Mouse (Mus musculus) erythroblast, adult 5-6 weeks (primary cell): ENCODE results near the gene Hist1h4b. TPM values are rescaled to one million over a fixed set of nuclear protein-coding genes. Genes with fewer than 3 reads are reported as not detected.

ENCODE experiments used
- ATAC-seq: replicated peaks from 2 replicates; pipeline ENCODE4 v1.8.0; 2016; ENCODE audit warnings: moderate number of reproducible peaks, mild to moderate bottlenecking, moderate TSS enrichment, inconsistent platforms; ENCODE audit not compliant: poor library complexity, low FRiP score, severe bottlenecking
- total RNA-seq, 2 experiments: library from RNA; stranded (forward) in 1 of 2; stranded (reverse) in 1 of 2; fragments of 150-400 nt in 1 of 2; fragments of 200-764, 138-1000 nt in 1 of 2; gene quantifications; 2 replicates each; pipeline versions ENCODE4 v1.2.3 to v1.2.4; 2015 to 2017; ENCODE audit warnings: low replicate concordance in 2 of 2

Gene Hist1h4b
- total RNA-seq, 2 experiments from 2014 or later, result 50.5 to 150 TPM

DNA sequence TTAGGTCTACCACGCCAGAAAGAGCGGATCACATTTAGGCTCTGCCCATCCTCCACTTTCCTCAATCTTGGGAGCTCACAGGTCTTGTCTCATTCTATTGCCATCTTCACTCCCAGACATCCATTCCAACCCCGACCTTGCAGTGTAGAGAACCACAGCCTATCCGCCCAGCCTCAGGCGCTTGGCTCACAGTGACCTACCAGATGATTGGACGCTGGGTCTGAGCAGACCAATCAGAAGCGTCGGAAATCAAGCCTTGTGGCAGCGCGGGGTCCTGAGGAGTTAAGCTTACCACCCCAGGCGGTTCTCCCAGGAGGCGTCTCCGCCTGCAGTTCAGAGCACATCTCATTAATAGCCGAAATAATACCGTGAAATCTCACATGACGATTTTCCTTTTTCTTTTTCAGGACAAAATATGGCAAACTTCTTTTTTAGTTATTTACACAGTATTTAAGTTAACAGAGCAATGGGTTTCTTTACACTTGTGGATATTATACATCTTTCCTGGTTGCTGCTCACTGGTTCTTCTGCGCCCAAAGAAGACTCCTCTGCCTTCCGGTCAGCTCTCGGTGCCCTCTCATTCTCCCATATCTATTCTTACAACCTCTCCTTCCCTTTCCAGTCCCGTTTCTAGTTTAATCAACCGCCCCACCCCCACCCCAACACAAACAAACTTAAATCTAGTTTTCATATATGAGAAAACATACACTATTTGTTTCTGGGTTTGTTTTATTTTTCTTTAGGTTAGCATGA is 15.9 kb downstream of the Hist1h4b start:
- ATAC-seq, result peak; percentile 98

DNA sequence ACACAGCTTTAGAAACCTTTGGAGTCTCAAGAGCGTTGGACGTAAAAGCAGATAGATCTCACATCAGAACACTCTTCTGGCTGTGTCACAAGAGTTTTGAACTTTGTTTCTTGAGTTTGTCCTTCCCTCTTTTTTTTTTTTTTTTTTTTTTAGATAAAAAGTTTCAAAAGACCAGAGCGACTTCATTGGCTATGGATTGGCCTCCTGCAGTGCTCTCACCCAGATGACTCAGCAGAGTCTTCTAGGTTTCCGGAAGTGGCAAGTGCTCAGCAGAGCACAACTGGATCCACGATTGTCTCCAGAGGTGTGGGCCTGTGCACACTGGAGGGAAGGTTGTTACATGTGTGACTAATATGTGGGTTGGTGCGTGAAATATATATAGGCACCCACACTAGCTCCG is 21.5 kb downstream of the Hist1h4b start:
- ATAC-seq, result 0 out of 2 replicates have a peak, but pooled peaks have one; percentile 53

DNA sequence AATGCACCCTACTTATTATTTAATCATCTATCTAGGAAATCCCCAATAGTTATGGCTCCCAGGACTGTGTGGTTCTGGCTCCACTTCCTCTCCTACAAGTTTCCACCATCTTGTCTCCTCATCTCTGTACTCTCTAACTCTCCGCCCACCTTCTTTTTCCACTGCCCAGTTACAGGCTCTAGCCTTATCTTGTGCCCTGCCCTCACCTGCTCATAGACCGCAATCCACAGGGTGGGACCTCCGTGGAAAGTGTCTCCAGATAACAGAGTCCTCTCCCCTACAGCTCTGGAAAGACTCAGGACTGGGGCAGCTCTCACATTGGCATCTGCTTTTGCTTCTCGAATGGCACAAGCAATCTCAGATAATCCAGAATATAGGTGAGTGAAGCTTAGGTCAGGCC is 22.2 kb downstream of the Hist1h4b start:
- no peak for ATAC-seq

DNA sequence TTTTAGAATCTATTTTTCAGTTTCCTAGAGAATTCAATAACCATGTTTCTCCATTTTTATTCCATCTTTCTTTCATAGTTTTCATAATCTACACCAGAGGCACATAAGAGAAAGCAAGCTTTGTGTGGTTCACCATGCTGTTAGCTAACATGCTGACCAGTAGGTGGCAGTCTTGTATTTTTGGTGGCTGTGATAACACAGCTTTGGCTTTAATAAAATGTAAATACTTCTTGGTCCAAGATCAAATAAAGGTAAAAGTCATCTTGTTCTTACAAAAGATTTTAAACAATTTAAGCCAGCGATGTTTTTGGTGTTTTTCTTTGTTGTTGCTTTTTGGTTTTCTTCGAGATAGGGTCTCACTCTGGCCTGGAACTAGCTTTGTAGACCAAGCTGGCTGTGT is 35.7 kb downstream of the Hist1h4b start:
- peak; percentile 87 for ATAC-seq

DNA sequence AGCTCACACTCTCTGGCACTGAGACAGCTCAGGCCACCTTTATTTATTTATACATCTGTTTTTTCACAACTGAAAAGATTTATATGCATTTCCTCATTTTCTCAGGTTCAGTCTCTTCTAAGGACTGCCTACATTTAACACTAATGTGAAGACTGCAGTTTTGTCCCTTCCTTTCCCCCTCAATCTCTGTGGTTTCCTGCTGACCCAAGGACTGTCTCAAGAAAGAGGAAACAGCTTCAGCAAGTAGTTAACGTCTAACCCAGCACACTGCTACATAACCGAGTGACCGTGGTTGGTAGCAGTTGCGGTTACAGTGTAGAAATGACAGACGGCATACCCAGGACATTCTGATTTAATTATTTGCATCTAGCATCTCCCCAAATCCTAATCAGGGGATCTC is 42.6 kb downstream of the Hist1h4b start:
- ATAC-seq, result no peak

DNA sequence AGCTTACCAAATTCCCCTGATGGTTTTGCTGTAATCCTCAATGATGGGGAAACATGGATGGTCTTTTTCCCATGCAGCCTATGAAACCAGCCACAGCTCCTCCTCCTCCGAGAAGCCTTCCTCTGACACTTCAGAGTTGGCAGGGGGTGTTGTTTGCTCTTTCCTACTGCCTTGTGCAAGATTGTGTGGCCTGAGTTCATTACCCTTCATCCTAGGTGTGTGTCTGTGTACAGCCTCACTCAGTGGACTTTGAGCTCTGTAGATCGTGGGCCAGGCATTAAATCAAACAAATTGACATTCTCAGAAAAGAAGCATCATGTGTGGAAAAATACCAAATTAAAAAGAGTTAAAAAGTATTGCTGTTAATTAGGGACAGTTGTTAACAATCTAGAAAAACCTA is 47.7 kb downstream of the Hist1h4b start:
- ATAC-seq, result no peak

DNA sequence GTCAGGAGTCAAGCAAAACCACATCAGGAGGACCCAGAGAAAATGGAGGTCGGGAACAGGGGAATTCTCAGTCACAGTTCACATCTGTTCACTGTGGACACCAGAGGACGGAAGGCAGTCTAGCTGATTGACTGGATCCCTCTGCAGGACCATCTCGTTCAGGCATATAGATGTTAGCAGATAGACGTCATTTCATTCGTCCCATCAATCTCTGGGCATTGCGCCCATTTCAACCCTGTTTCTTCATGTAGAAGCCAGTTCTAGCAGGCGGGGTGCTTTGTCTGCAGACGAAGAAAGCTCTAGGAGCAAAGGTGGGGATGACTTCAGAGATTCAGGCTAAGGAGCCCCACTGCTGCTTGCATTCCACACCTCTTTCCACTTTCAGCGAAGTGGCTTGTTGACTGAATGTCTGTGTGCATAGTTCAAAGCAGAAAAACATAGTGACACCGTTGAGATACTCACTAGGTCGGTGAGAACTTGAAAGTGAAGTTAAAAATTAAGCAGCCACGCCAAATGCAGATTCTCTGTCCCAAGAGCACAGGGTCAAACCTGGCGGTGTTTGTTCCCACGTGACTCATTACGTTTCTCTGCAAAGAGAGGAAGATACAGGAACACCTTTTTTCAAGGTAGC is 49.7 kb downstream of the Hist1h4b start, which contains the start of gene Slc17a2:
TSS of gene Slc17a2 (plus strand) at position 572 of the 631 bp plus-strand sequence.
- ATAC-seq, result no peak

Other genes starting within 250 kb of the Hist1h4b start
Only the 30 nearest of the 37 such genes appear.
- gene Hist1h1d, start 203.8 kb upstream of the Hist1h4b start, total RNA-seq (2015; ENCODE audit: low replicate concordance), result 14.6 and 16.7 TPM in 2 replicates
- gene Hist1h1d, start 203.8 kb upstream of the Hist1h4b start, total RNA-seq (2017; ENCODE audit: low replicate concordance), result 170 and 238 TPM in 2 replicates
- 37.3 and 49.5 TPM in 2 replicates for gene Hist1h3e, start 194.6 kb upstream of the Hist1h4b start, total RNA-seq (2015; ENCODE audit: low replicate concordance)
- gene Hist1h3e, start 194.6 kb upstream of the Hist1h4b start, total RNA-seq (2017; ENCODE audit: low replicate concordance), result 84.7 and 92.0 TPM in 2 replicates
- 1.7 TPM in 1 of 2 replicates, not detected in the other for gene Hist1h2ae, start 185.8 kb upstream of the Hist1h4b start, total RNA-seq (2015; ENCODE audit: low replicate concordance)
- 122 and 175 TPM in 2 replicates for gene Hist1h2ae, start 185.8 kb upstream of the Hist1h4b start, total RNA-seq (2017; ENCODE audit: low replicate concordance)
- gene Hist1h2bg, start 185.6 kb upstream of the Hist1h4b start, total RNA-seq (2015; ENCODE audit: low replicate concordance), result 170 and 206 TPM in 2 replicates
- 470 and 670 TPM in 2 replicates for gene Hist1h2bg, start 185.6 kb upstream of the Hist1h4b start, total RNA-seq (2017; ENCODE audit: low replicate concordance)
- 208 and 222 TPM in 2 replicates for gene Hist1h2bf, start 182.8 kb upstream of the Hist1h4b start, total RNA-seq (2015; ENCODE audit: low replicate concordance)
- 253 and 407 TPM in 2 replicates for gene Hist1h2bf, start 182.8 kb upstream of the Hist1h4b start, total RNA-seq (2017; ENCODE audit: low replicate concordance)
- not detected in 2 replicates for gene Hist1h2ad, start 182.6 kb upstream of the Hist1h4b start, total RNA-seq (2015; ENCODE audit: low replicate concordance)
- 370 and 678 TPM in 2 replicates for gene Hist1h2ad, start 182.6 kb upstream of the Hist1h4b start, total RNA-seq (2017; ENCODE audit: low replicate concordance)
- gene Hist1h3d, start 181.2 kb upstream of the Hist1h4b start, total RNA-seq (2015; ENCODE audit: low replicate concordance), result 52.8 and 69.6 TPM in 2 replicates
- 50.4 and 63.8 TPM in 2 replicates for gene Hist1h3d, start 181.2 kb upstream of the Hist1h4b start, total RNA-seq (2017; ENCODE audit: low replicate concordance)
- gene Hist1h4d, start 175.4 kb upstream of the Hist1h4b start, total RNA-seq (2015; ENCODE audit: low replicate concordance), result 243 and 262 TPM in 2 replicates
- 403 and 449 TPM in 2 replicates for gene Hist1h4d, start 175.4 kb upstream of the Hist1h4b start, total RNA-seq (2017; ENCODE audit: low replicate concordance)
- gene Hist1h2be, start 135.9 kb upstream of the Hist1h4b start, total RNA-seq (2015; ENCODE audit: low replicate concordance), result 6.7 and 17.6 TPM in 2 replicates
- gene Hist1h2be, start 135.9 kb upstream of the Hist1h4b start, total RNA-seq (2017; ENCODE audit: low replicate concordance), result 69.9 and 74.3 TPM in 2 replicates
- 468 and 530 TPM in 2 replicates for gene Hist1h1e, start 134.5 kb upstream of the Hist1h4b start, total RNA-seq (2015; ENCODE audit: low replicate concordance)
- 717 and 954 TPM in 2 replicates for gene Hist1h1e, start 134.5 kb upstream of the Hist1h4b start, total RNA-seq (2017; ENCODE audit: low replicate concordance)
- gene Hist1h2ac, start 73.1 kb upstream of the Hist1h4b start, total RNA-seq (2015; ENCODE audit: low replicate concordance), result 5.6 and 12.3 TPM in 2 replicates
- 55.5 and 70.6 TPM in 2 replicates for gene Hist1h2ac, start 73.1 kb upstream of the Hist1h4b start, total RNA-seq (2017; ENCODE audit: low replicate concordance)
- gene Hist1h2bc, start 72.8 kb upstream of the Hist1h4b start, total RNA-seq (2015; ENCODE audit: low replicate concordance), result 44.9 and 49.2 TPM in 2 replicates
- gene Hist1h2bc, start 72.8 kb upstream of the Hist1h4b start, total RNA-seq (2017; ENCODE audit: low replicate concordance), result 164 and 206 TPM in 2 replicates
- not detected in 2 replicates for gene Hist1h1t, start 61.2 kb upstream of the Hist1h4b start, total RNA-seq (2015; ENCODE audit: low replicate concordance)
- gene Hist1h1t, start 61.2 kb upstream of the Hist1h4b start, total RNA-seq (2017; ENCODE audit: low replicate concordance), result 1.9 and 2.0 TPM in 2 replicates
- 59.8 and 77.5 TPM in 2 replicates for gene Hist1h4c, start 58.6 kb upstream of the Hist1h4b start, total RNA-seq (2015; ENCODE audit: low replicate concordance)
- 249 and 402 TPM in 2 replicates for gene Hist1h4c, start 58.6 kb upstream of the Hist1h4b start, total RNA-seq (2017; ENCODE audit: low replicate concordance)
- gene Hfe, start 46.2 kb upstream of the Hist1h4b start, total RNA-seq (2015; ENCODE audit: low replicate concordance), result 5.0 and 17.9 TPM in 2 replicates
- gene Hfe, start 46.2 kb upstream of the Hist1h4b start, total RNA-seq (2017; ENCODE audit: low replicate concordance), result 2.0 and 4.5 TPM in 2 replicates
- gene Hist1h1c, start 18.2 kb upstream of the Hist1h4b start, total RNA-seq (2015; ENCODE audit: low replicate concordance), result 188 and 215 TPM in 2 replicates
- gene Hist1h1c, start 18.2 kb upstream of the Hist1h4b start, total RNA-seq (2017; ENCODE audit: low replicate concordance), result 1,447 and 1,942 TPM in 2 replicates
- gene Hist1h3c, start 11.4 kb upstream of the Hist1h4b start, total RNA-seq (2015; ENCODE audit: low replicate concordance), result 41.1 and 59.8 TPM in 2 replicates
- gene Hist1h3c, start 11.4 kb upstream of the Hist1h4b start, total RNA-seq (2017; ENCODE audit: low replicate concordance), result 178 and 330 TPM in 2 replicates
- gene Hist1h2bb, start 10.3 kb upstream of the Hist1h4b start, total RNA-seq (2015; ENCODE audit: low replicate concordance), result 79.4 and 128 TPM in 2 replicates
- gene Hist1h2bb, start 10.3 kb upstream of the Hist1h4b start, total RNA-seq (2017; ENCODE audit: low replicate concordance), result 1,415 and 1,638 TPM in 2 replicates
- 12.5 and 24.5 TPM in 2 replicates for gene Hist1h2ab, start 5.9 kb upstream of the Hist1h4b start, total RNA-seq (2015; ENCODE audit: low replicate concordance)
- gene Hist1h2ab, start 5.9 kb upstream of the Hist1h4b start, total RNA-seq (2017; ENCODE audit: low replicate concordance), result 1,181 and 1,326 TPM in 2 replicates
- 179 and 183 TPM in 2 replicates for gene Hist1h3b, start 4.7 kb upstream of the Hist1h4b start, total RNA-seq (2015; ENCODE audit: low replicate concordance)
- gene Hist1h3b, start 4.7 kb upstream of the Hist1h4b start, total RNA-seq (2017; ENCODE audit: low replicate concordance), result 251 and 270 TPM in 2 replicates
- 15.4 and 15.7 TPM in 2 replicates for gene Hist1h4a, start 4.2 kb downstream of the Hist1h4b start, total RNA-seq (2015; ENCODE audit: low replicate concordance)
- gene Hist1h4a, start 4.2 kb downstream of the Hist1h4b start, total RNA-seq (2017; ENCODE audit: low replicate concordance), result 211 and 254 TPM in 2 replicates
- 26.3 and 29.6 TPM in 2 replicates for gene Hist1h3a, start 5.4 kb downstream of the Hist1h4b start, total RNA-seq (2015; ENCODE audit: low replicate concordance)
- 171 and 175 TPM in 2 replicates for gene Hist1h3a, start 5.4 kb downstream of the Hist1h4b start, total RNA-seq (2017; ENCODE audit: low replicate concordance)
- 106 and 128 TPM in 2 replicates for gene Hist1h1a, start 6.7 kb downstream of the Hist1h4b start, total RNA-seq (2015; ENCODE audit: low replicate concordance)
- gene Hist1h1a, start 6.7 kb downstream of the Hist1h4b start, total RNA-seq (2017; ENCODE audit: low replicate concordance), result 1,089 and 2,054 TPM in 2 replicates
- not detected in 2 replicates for gene Trim38, start 12.9 kb downstream of the Hist1h4b start, total RNA-seq (2015; ENCODE audit: low replicate concordance)
- not detected in 2 replicates for gene Trim38, start 12.9 kb downstream of the Hist1h4b start, total RNA-seq (2017; ENCODE audit: low replicate concordance)
- not detected in 2 replicates for gene Slc17a2, start 50.0 kb downstream of the Hist1h4b start, total RNA-seq (2015; ENCODE audit: low replicate concordance)
- gene Slc17a2, start 50.0 kb downstream of the Hist1h4b start, total RNA-seq (2017; ENCODE audit: low replicate concordance), result not detected in 2 replicates
- gene Slc17a3, start 82.4 kb downstream of the Hist1h4b start, total RNA-seq (2015; ENCODE audit: low replicate concordance), result not detected in 2 replicates
- gene Slc17a3, start 82.4 kb downstream of the Hist1h4b start, total RNA-seq (2017; ENCODE audit: low replicate concordance), result not detected in 2 replicates
- not detected in 2 replicates for gene Slc17a1, start 110.7 kb downstream of the Hist1h4b start, total RNA-seq (2015; ENCODE audit: low replicate concordance)
- not detected in 2 replicates for gene Slc17a1, start 110.7 kb downstream of the Hist1h4b start, total RNA-seq (2017; ENCODE audit: low replicate concordance)
- gene Slc17a4, start 158.0 kb downstream of the Hist1h4b start, total RNA-seq (2015; ENCODE audit: low replicate concordance), result not detected in 2 replicates
- 0.56 TPM in 1 of 2 replicates, not detected in the other for gene Slc17a4, start 158.0 kb downstream of the Hist1h4b start, total RNA-seq (2017; ENCODE audit: low replicate concordance)
- gene Hist1h2ba, start 177.1 kb downstream of the Hist1h4b start, total RNA-seq (2015; ENCODE audit: low replicate concordance), result not detected in 2 replicates
- not detected in 2 replicates for gene Hist1h2ba, start 177.1 kb downstream of the Hist1h4b start, total RNA-seq (2017; ENCODE audit: low replicate concordance)
- gene Hist1h2aa, start 177.4 kb downstream of the Hist1h4b start, total RNA-seq (2015; ENCODE audit: low replicate concordance), result not detected in 2 replicates
- gene Hist1h2aa, start 177.4 kb downstream of the Hist1h4b start, total RNA-seq (2017; ENCODE audit: low replicate concordance), result not detected in 2 replicates